Mouse (Mus musculus): ENCODE measurements around the gene Zfp963. TPM values are rescaled to one million over a fixed set of nuclear protein-coding genes. Genes with fewer than 3 reads are reported as not detected.

The Zfp963 gene
- total and polyA plus RNA-seq, 3 experiments, result 1.9 to 5.5 (median 4.8) TPM

GRCm38 (mm10) chr8:69740763-69741162, 9.0 kb downstream of the Zfp963 start:
- Histone ChIP-seq H3K36me3 (replicated peaks in 1 of 2; ENCODE audit: control insufficient read depth in 1 of 2, insufficient read depth in 1 of 2, low read length in 1 of 2) (peaks cover 12 to 21% of the 10 kb centered on the region in 2 experiments), H3K9me3 (replicated peaks; ENCODE audit: low read length) (no peaks in the 10 kb centered on the region), H3K4me1 (ENCODE audit: control insufficient read depth in 1 of 2, insufficient read depth in 2 of 2) (no peaks in the 10 kb centered on the region), H3K4me2 (ENCODE audit: insufficient read depth, low read depth, poor library complexity, severe bottlenecking) (no peak overlapping the region), H3K4me3 (replicated peaks in 1 of 3; ENCODE audit: low read depth in 2 of 3, low read length in 2 of 3, poor library complexity in 1 of 3) (no peak overlapping the region), H3K9ac (ENCODE audit: insufficient read depth, low read depth) (no peak overlapping the region), H3K79me2 (replicated peaks; ENCODE audit: control insufficient read depth, extremely low read depth, insufficient read depth, poor library complexity, severe bottlenecking) (no peaks in the 10 kb centered on the region), H3K27me3 (replicated peaks) (no peaks in the 10 kb centered on the region), H3K27ac (ENCODE audit: insufficient read depth, low read depth) (no peak overlapping the region)
- in situ Hi-C loops (cut with MboI; ENCODE audit: low pct_ligation_motif_present, low pct_unique_long_range_greater_than_20kb, low sequenced_read_pairs), result no loop called here
- TF ChIP-seq ETS1 (conservative IDR thresholded peaks at IDR 0.05; ENCODE audit: low read depth, low read length) (no peak), TBP (conservative IDR thresholded peaks at IDR 0.05; ENCODE audit: low read depth, low read length) (no peak), USF1 (IDR thresholded peaks at IDR 0.05; ENCODE audit: low read depth, low read length) (no peak), MXI1 (IDR thresholded peaks at IDR 0.05; ENCODE audit: low read depth, low read length) (no peak), EP300 (IDR thresholded peaks at IDR 0.05; ENCODE audit: low read length) (no peak), KAT2A (IDR thresholded peaks at IDR 0.05; ENCODE audit: insufficient replicate concordance, low read length) (no peak), MAX (IDR thresholded peaks at IDR 0.05; ENCODE audit: low read length) (no peak), MYC (IDR thresholded peaks at IDR 0.05; ENCODE audit: low read depth, low read length) (no peak), NRF1 (IDR thresholded peaks at IDR 0.05; ENCODE audit: low read depth, low read length) (no peak), ZNF384 (IDR thresholded peaks at IDR 0.05; ENCODE audit: low read depth, low read length) (no peak), PAX5 (IDR thresholded peaks at IDR 0.05; ENCODE audit: low read length) (no peak)
- dilution Hi-C loops (cut with MboI; ENCODE audit: extremely low pct_ligation_motif_present, extremely low pct_unique_long_range_greater_than_20kb, low sequenced_read_pairs), result no loop called here
- no peak for DNase-seq (ENCODE audit: extremely low read depth)

DNA sequence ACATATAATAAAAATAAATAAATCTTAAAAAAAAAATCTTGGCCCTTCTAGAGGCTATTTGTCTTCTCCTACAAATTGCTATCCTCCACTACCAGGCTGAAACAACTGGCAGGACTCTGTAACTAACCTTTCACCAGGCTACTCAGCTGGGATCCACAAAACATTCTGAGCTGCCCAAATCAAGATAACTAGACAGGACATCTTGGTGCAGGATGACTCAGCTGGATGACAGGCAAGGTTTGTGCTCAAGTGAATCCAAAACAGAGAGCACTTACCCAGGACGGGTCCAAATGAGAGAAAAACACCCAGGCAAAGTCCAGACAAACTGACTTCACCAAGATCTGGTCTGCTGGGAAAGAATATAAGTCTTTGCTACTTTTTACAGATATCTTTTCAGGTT, 14.3 kb downstream of the Zfp963 start:
- H3K9me3 ChIP-seq (replicated peaks; ENCODE audit: low read length), result no peaks in the 10 kb centered on the region
- H3K4me1 ChIP-seq (ENCODE audit: control insufficient read depth in 1 of 2, insufficient read depth in 2 of 2), result no peaks in the 10 kb centered on the region
- H3K79me2 ChIP-seq (replicated peaks; ENCODE audit: control insufficient read depth, extremely low read depth, insufficient read depth, poor library complexity, severe bottlenecking), result no peaks in the 10 kb centered on the region
- H3K4me3 ChIP-seq (replicated peaks in 1 of 3; ENCODE audit: low read depth in 2 of 3, low read length in 2 of 3, poor library complexity in 1 of 3), result no peak overlapping the region
- in situ Hi-C loops (cut with MboI; ENCODE audit: low pct_ligation_motif_present, low pct_unique_long_range_greater_than_20kb, low sequenced_read_pairs), result no loop called here
- no peak overlapping the region for H3K27ac ChIP-seq (ENCODE audit: insufficient read depth, low read depth)
- DNase-seq (ENCODE audit: extremely low read depth), result no peak
- H3K4me2 ChIP-seq (ENCODE audit: insufficient read depth, low read depth, poor library complexity, severe bottlenecking), result no peak overlapping the region
- dilution Hi-C loops (cut with MboI; ENCODE audit: extremely low pct_ligation_motif_present, extremely low pct_unique_long_range_greater_than_20kb, low sequenced_read_pairs), result no loop called here
- no peak for TF ChIP-seq CHD1 (IDR thresholded peaks at IDR 0.05; ENCODE audit: low read depth, low read length)
- no peak for TF ChIP-seq UBTF (IDR thresholded peaks at IDR 0.05; ENCODE audit: low read depth, low read length)
- no peak for TF ChIP-seq POLR2A (IDR thresholded peaks at IDR 0.05; ENCODE audit: low read depth, low read length)
- no peak for TF ChIP-seq MAX (IDR thresholded peaks at IDR 0.05; ENCODE audit: low read length)
- TF ChIP-seq MEF2A (IDR thresholded peaks at IDR 0.05; ENCODE audit: borderline replicate concordance, low read depth, low read length), result no peak
- no peak for TF ChIP-seq ZNF384 (IDR thresholded peaks at IDR 0.05; ENCODE audit: low read depth, low read length)
- no peak for TF ChIP-seq ZC3H11A (IDR thresholded peaks at IDR 0.05; ENCODE audit: low read depth, low read length)
- no peak for TF ChIP-seq NRF1 (IDR thresholded peaks at IDR 0.05; ENCODE audit: low read depth, low read length)
- no peak for TF ChIP-seq MAFK (IDR thresholded peaks at IDR 0.05; ENCODE audit: insufficient replicate concordance, low read length)
- no peak for TF ChIP-seq MAZ (IDR thresholded peaks at IDR 0.05; ENCODE audit: low read depth, low read length)
- no peak overlapping the region for H3K9ac ChIP-seq (ENCODE audit: insufficient read depth, low read depth)
- H3K36me3 ChIP-seq (replicated peaks in 1 of 2; ENCODE audit: control insufficient read depth in 1 of 2, insufficient read depth in 1 of 2, low read length in 1 of 2), result no peaks in the 10 kb centered on the region
- H3K27me3 ChIP-seq (replicated peaks), result no peaks in the 10 kb centered on the region
